Mouse (Mus musculus) frontal cortex, adult (tissue): ENCODE measurements around the gene Epb41l4b.
A peak's percentile ranks its signal among the peaks of the same experiment; 100 is the strongest.

Experiments used
- ATAC-seq: cut with Nextera tagmentation; 2 replicates; pipeline ENCODE4 v1.9.2; 2017; ENCODE audit warnings: mild to moderate bottlenecking, moderate library complexity, mixed read lengths; ENCODE audit not compliant: low TSS enrichment

Epb41l4b gene

GRCm38 (mm10) chr4:56944286-56944685 lies 199.0 kb downstream of the Epb41l4b start:
- ATAC-seq: no peak

DNA sequence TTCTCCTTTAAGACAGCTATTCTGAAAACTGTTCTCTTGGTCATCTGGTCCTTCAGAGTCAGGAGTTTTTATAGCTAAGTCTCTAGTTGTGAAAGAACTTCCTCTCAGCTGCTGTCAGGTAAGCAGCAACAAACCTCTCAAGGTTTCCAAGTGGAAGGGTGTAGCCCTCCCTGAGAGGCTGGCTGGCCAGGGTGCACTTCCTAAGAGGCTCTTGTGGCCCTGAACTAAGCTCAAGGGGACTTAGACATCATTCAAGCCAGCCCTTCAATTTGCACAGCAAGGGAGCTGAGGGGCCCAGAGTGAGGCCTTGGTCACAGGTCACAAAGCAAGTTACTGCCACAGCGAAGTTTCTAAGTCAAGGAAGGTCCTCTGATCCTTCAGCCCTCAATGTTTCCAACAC lies 200.0 kb downstream of the Epb41l4b start:
- ATAC-seq: no peak

DNA sequence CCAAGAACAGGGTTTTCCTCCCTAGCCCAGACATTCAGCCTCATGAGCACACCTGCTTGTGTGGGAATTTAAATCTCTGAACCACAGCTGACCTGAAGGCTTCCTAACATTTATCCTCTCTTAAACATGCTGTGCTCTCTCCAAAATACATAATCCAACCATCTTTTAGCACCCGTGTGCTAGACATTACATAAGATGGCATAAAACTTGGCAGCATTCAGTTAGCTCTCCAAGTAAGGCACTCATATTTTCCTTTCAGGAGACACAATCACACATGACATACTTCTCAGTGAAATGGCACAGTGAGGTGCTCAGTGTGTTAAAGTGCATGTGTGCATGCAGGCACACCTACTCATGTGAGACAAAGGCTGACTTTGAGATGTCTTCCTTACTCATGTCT lies 200.7 kb downstream of the Epb41l4b start:
- peak; percentile 35 for ATAC-seq
